Mouse (Mus musculus) heart, embryonic 15.5 days (tissue): ENCODE measurements around the gene Tmem238. TPM values are rescaled to one million over a fixed set of nuclear protein-coding genes. Genes with fewer than 3 reads are reported as not detected.

Source experiments
- ATAC-seq: fragments of 200-750 bp; cut with Nextera tagmentation; replicated peaks from 2 replicates; pipeline ENCODE4 v1.8.0; 2017; ENCODE audit warnings: low read depth, moderate TSS enrichment; ENCODE audit not compliant: insufficient number of reproducible peaks, insufficient read depth, low FRiP score
- H3K27ac ChIP-seq: fragments of 300-500 bp; sonication (generic); 2 replicates; pipeline ENCODE4 v1.5.1; 2015; ENCODE audit warnings: mild to moderate bottlenecking, inconsistent platforms
- H3K27me3 ChIP-seq: fragments of 300-500 bp; sonication (generic); 2 replicates; pipeline ENCODE4 v1.6.1; 2015; ENCODE audit warnings: inconsistent platforms
- H3K36me3 ChIP-seq: fragments of 300-500 bp; sonication (generic); 2 replicates; pipeline ENCODE4 v1.6.1; 2015; ENCODE audit warnings: mild to moderate bottlenecking, inconsistent platforms
- H3K4me1 ChIP-seq: fragments of 300-500 bp; sonication (generic); replicated peaks from 2 replicates; pipeline ENCODE4 v1.6.1; 2015; ENCODE audit warnings: inconsistent platforms
- H3K4me2 ChIP-seq: fragments of 300-500 bp; sonication (generic); 2 replicates; pipeline ENCODE4 v1.6.1; 2015; ENCODE audit warnings: inconsistent platforms, mild to moderate bottlenecking, moderate library complexity
- H3K4me3 ChIP-seq: fragments of 300-500 bp; sonication (generic); 2 replicates; pipeline ENCODE4 v1.5.1; 2015; ENCODE audit warnings: mild to moderate bottlenecking, inconsistent platforms
- H3K9ac ChIP-seq: fragments of 300-500 bp; sonication (generic); 2 replicates; pipeline ENCODE4 v1.6.1; 2015; ENCODE audit warnings: mild to moderate bottlenecking, inconsistent platforms
- H3K9me3 ChIP-seq: fragments of 300-500 bp; sonication (generic); replicated peaks from 2 replicates; pipeline ENCODE4 v1.6.1; 2016; ENCODE audit warnings: inconsistent platforms
- WGBS: fragments of 180-500 bp; shearing (Covaris S2); methylation state at CpG from one replicate; pipeline ENCODE4 v1.1.7; 2015; ENCODE audit warnings: mixed read lengths; 5-methylcytosine and 5-hydroxymethylcytosine counted together
- polyA plus RNA-seq: library from polyadenylated mRNA; unstranded; fragments of >200 nt; fragmentation: Nextera tagmentation; extraction: Ambion mirVana; gene quantifications from 2 replicates; pipeline ENCODE4 v1.2.1, GENCODE M21; 2015

The Tmem238 gene
- polyA plus RNA-seq, 1 experiment from 2014 or later: 4.2 TPM

GRCm38 (mm10) chr7:4759670-4760069, 29.8 kb downstream of the Tmem238 start:
- H3K4me2 ChIP-seq: no peak overlapping the region
- no peak overlapping the region for H3K9ac ChIP-seq
- H3K9me3 ChIP-seq: no peaks in the 10 kb centered on the region
- H3K36me3 ChIP-seq: no peaks in the 10 kb centered on the region
- 35% methylated on average over 1 of the region's 1 CpGs for WGBS
- H3K27ac ChIP-seq: no peak overlapping the region
- H3K4me3 ChIP-seq: no peak overlapping the region
- H3K4me1 ChIP-seq: no peaks in the 10 kb centered on the region
- ATAC-seq: no peak
- H3K27me3 ChIP-seq: no peaks in the 10 kb centered on the region

DNA sequence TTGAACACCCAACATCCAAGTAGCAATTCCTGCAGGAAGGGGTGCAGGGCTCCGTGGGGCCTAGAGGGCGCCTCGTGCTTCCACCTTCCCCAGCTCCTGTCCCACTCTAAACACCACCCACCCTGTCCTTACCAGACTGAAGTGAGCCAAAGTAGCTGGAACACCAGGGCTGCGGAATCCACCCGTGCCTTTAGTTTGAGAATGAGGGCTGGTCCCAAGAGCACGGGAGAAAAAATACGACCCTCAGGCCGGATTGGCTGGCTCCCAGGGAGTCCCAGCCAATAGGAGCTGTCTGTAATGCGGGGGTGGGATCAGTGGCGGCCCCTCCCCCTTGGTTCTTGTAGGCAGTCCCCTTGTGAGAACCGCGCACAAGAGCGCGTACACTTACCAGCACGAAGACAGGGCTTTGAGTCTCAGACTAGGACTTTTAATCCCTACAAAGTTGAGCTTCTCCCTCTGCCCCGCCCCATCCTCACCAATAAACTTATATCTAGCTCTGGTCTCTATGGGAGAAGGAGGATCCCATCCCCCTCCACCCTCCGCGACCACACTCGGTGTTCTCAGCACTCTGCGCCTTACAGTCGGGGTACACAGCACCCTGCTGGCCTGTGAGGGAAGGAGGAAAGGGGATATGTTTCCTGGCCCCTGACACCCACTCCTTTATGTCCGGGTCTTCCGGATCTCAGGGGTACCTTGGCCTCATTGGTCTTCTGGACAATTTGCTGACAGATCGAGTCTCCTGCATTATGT, 36.5 kb downstream of the Tmem238 start, which contains the start of gene Cox6b2:
TSS of gene Cox6b2 (minus strand) at position 274 of the 750 bp plus-strand sequence.
- Histone ChIP-seq H3K9me3 (no peaks in the 10 kb centered on the region), H3K9ac (peak within 1 kb of the TSS; percentile 10; the same call in 1 of the 2 replicates), H3K36me3 (no peaks in the 10 kb centered on the region), H3K4me3 (peak within 1 kb of the TSS; percentile 50), H3K4me2 (peak within 1 kb of the TSS; percentile 72), H3K4me1 (peaks cover 16% of the 10 kb centered on the region), H3K27ac (peak within 1 kb of the TSS; percentile 48), H3K27me3 (no peaks in the 10 kb centered on the region)
- 2% methylated on average over 24 of the region's 24 CpGs for whole genome bisulfite sequencing
- peak; percentile 88 for ATAC-seq

DNA sequence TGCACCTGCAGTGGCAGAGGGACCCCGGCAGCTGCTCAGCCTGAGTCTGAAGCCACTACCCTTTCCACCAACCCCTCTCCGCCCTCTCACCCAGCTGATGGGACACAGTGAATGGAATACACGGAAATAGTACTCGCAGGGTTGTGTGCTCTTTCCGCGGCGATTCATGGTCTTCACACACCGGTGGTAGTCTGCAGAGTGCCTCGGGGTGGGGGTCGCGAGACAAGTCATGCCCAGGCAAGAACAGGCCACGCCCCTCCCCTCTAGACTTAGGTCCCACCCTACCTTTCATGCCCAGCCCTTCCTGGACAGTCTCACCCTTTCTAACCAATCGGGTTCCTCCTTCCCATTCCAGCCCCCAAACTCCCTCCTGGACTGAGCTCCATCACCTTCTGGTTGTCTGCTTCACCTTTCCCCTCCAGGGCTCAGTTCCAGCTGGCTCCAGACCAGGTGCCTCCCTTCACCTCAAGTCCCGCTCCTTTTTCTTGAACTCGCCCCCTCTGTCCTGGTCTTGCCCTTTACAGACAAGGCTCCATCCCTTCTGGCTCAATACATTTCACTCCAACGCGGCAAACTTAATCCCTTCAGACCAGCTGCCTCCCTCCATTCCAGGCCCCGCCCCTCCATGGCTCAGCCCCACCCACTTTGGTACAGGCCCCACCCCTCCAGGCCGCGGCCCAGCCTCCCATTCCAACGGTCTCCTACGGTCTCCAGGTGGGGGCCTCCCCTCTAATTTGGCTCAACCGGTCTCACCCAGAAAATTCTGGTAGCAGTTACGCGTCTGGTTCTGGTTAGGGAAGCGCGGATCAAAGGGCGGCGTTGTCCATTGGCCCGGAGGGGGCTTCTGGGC, 37.3 kb downstream of the Tmem238 start:
- peak; percentile 66 for ATAC-seq
- H3K36me3 ChIP-seq: no peaks in the 10 kb centered on the region
- H3K27me3 ChIP-seq: no peaks in the 10 kb centered on the region
- H3K4me2 ChIP-seq: peak overlapping the region; percentile 72
- no peaks in the 10 kb centered on the region for H3K9me3 ChIP-seq
- H3K4me1 ChIP-seq: peaks cover 16% of the 10 kb centered on the region
- H3K4me3 ChIP-seq: peak overlapping the region; percentile 50
- peak overlapping the region; percentile 10; the same call in 1 of the 2 replicates for H3K9ac ChIP-seq
- 2% methylated on average over 30 of the region's 30 CpGs for WGBS
- H3K27ac ChIP-seq: peak overlapping the region; percentile 48

GRCm38 (mm10) chr7:4749169-4749568, 40.3 kb downstream of the Tmem238 start:
- WGBS: 54% methylated on average over 2 of the region's 2 CpGs
- Histone ChIP-seq H3K9ac (no peak overlapping the region), H3K36me3 (peaks cover 19% of the 10 kb centered on the region; the same call in 1 of the 2 replicates), H3K4me3 (no peak overlapping the region), H3K9me3 (no peaks in the 10 kb centered on the region), H3K4me1 (peaks cover 16% of the 10 kb centered on the region), H3K4me2 (no peak overlapping the region), H3K27me3 (no peaks in the 10 kb centered on the region), H3K27ac (no peak overlapping the region)
- ATAC-seq: no peak

- WGBS: 68% methylated on average over 4 of the region's 4 CpGs
- Histone ChIP-seq H3K4me1 (peaks cover 16% of the 10 kb centered on the region), H3K4me3 (no peak overlapping the region), H3K27ac (no peak overlapping the region), H3K9ac (no peak overlapping the region), H3K36me3 (peaks cover 20% of the 10 kb centered on the region; the same call in 1 of the 2 replicates), H3K27me3 (no peaks in the 10 kb centered on the region), H3K4me2 (no peak overlapping the region), H3K9me3 (no peaks in the 10 kb centered on the region)
- ATAC-seq: no peak
Measured at GRCm38 (mm10) chr7:4748321-4748720, 41.1 kb downstream of the Tmem238 start.

GRCm38 (mm10) chr7:4747156-4747899, 42.1 kb downstream of the Tmem238 start:
- no peak overlapping the region for H3K4me3 ChIP-seq
- H3K4me1 ChIP-seq: peaks cover 15% of the 10 kb centered on the region
- no peaks in the 10 kb centered on the region for H3K27me3 ChIP-seq
- ATAC-seq: no peak
- H3K9me3 ChIP-seq: no peaks in the 10 kb centered on the region
- H3K27ac ChIP-seq: no peak overlapping the region
- WGBS: 55% methylated on average over 9 of the region's 9 CpGs
- no peak overlapping the region for H3K9ac ChIP-seq
- H3K4me2 ChIP-seq: no peak overlapping the region
- peaks cover 20% of the 10 kb centered on the region; the same call in 1 of the 2 replicates for H3K36me3 ChIP-seq

DNA sequence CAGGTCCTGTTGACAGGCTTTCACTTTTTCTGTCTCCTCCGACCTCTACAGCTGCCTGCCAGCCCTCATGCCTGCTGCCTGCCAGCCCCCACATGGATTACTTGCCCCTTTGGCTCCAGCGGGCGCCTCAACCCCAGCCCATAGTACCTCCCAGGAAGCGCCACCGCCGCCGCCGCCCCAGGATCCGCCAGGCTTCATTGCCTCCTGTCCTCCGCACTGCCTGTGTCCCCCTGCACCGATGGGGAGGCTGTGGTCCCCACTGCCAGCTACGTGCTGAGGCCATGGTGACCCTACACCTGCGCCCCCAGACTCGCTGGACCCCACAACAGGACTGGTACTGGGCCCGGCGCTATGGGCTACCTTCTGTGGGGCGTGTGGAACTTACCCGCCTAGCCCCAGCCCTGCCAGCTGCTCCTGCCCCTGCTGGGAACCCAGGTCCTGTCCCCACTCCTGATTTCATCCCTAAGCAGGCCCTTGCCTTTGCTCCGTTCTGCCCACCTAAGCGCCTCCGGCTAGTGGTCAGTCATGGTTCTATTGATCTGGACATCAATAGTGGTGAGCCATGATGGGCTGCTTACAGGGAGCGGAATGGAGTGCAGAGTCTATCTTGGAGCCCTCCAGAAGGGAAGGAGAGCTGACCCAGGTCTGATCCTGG, 43.0 kb downstream of the Tmem238 start:
- Histone ChIP-seq H3K27me3 (no peaks in the 10 kb centered on the region), H3K4me1 (peaks cover 17% of the 10 kb centered on the region), H3K9ac (no peak overlapping the region), H3K4me3 (no peak overlapping the region), H3K4me2 (no peak overlapping the region), H3K27ac (no peak overlapping the region), H3K36me3 (peaks cover 20% of the 10 kb centered on the region; the same call in 1 of the 2 replicates), H3K9me3 (no peaks in the 10 kb centered on the region)
- ATAC-seq: no peak
- WGBS: 85% methylated on average over 22 of the region's 22 CpGs

- ATAC-seq: no peak
- Histone ChIP-seq H3K27me3 (no peaks in the 10 kb centered on the region), H3K9me3 (no peaks in the 10 kb centered on the region), H3K4me2 (no peak overlapping the region), H3K9ac (no peak overlapping the region), H3K4me1 (peaks cover 23% of the 10 kb centered on the region), H3K36me3 (peaks cover 20% of the 10 kb centered on the region; the same call in 1 of the 2 replicates), H3K27ac (no peak overlapping the region), H3K4me3 (no peak overlapping the region)
- WGBS: 96% methylated on average over 6 of the region's 6 CpGs
Measured at GRCm38 (mm10) chr7:4744886-4745285, 44.6 kb downstream of the Tmem238 start.

DNA sequence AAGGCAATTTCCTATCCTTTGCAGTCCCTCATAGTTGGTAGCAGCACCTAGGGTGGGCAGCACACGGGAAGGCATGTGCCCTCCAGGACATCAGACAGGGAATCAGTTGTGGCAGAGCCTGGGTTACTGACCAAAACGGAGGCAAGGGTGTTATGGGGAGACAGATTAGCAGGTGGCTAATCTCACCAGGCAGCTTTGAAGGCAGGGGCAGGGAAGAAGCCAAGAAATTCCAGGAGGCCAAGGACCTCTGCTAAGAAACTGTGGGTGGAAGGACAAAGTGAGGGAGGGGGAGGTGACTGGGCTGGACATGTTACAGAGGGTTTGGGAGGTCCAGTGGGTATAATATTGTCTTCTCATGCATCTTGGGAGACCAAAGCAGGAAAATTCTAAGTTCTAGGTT, 46.1 kb downstream of the Tmem238 start:
- H3K27me3 ChIP-seq: no peaks in the 10 kb centered on the region
- ATAC-seq: no peak
- no peak overlapping the region for H3K9ac ChIP-seq
- H3K4me1 ChIP-seq: peaks cover 28% of the 10 kb centered on the region
- H3K4me3 ChIP-seq: no peak overlapping the region
- WGBS: 48% methylated on average over 2 of the region's 2 CpGs
- H3K27ac ChIP-seq: no peak overlapping the region
- H3K36me3 ChIP-seq: peaks cover 20% of the 10 kb centered on the region; the same call in 1 of the 2 replicates
- H3K4me2 ChIP-seq: no peak overlapping the region
- no peaks in the 10 kb centered on the region for H3K9me3 ChIP-seq

DNA sequence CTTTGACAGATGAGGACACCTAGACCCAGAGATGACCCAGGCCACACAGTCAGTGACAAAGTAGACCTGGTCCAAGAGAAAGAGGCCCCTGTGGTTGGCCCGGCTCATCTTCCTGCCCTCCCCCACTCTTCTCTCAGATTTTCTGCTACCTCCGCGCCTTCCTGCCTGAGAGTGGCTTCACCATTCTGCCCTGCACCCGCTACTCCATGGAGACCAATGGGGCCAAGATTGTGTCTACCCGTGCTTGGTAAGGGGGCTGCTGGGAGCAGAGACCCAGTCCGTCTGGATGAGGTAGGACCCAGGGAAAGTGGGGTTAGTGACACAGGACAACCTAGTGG, 47.0 kb downstream of the Tmem238 start:
- Histone ChIP-seq H3K27ac (no peak overlapping the region), H3K9me3 (no peaks in the 10 kb centered on the region), H3K4me2 (peak overlapping the region; percentile 80; the same call in 1 of the 2 replicates), H3K9ac (0 out of 2 replicates have a peak overlapping the region, but pooled peaks have one; percentile 10), H3K27me3 (no peaks in the 10 kb centered on the region), H3K4me1 (peaks cover 28% of the 10 kb centered on the region), H3K4me3 (no peak overlapping the region), H3K36me3 (peaks cover 20% of the 10 kb centered on the region; the same call in 1 of the 2 replicates)
- no peak for ATAC-seq
- 85% methylated on average over 6 of the region's 6 CpGs for WGBS
